Mouse (Mus musculus): Measurements from ENCODE around the gene Mypn. TPM values are rescaled to one million over a fixed set of nuclear protein-coding genes. Genes with fewer than 3 reads are reported as not detected.

Mypn gene
- polyA plus RNA-seq, 1 experiment from 2014 or later = 3.8 TPM

- no peaks in the 10 kb centered on the region for H3K27me3 ChIP-seq (ENCODE audit: control insufficient read depth, insufficient read depth, low read length)
- no peaks in the 10 kb centered on the region for H3K4me1 ChIP-seq (ENCODE audit: control insufficient read depth, insufficient read depth, low read length)
- H3K4me2 ChIP-seq = no peak overlapping the region
- no peak for ATAC-seq (replicated peaks; ENCODE audit: insufficient number of reproducible peaks, low FRiP score, low TSS enrichment)
- no peak overlapping the region for H3K9ac ChIP-seq (ENCODE audit: low read depth, low read length)
- no peak overlapping the region for H3K27ac ChIP-seq (ENCODE audit: low read depth, low read length)
- 88% methylated on average over 8 of the region's 8 CpGs for WGBS (ENCODE audit: insufficient replicate concordance)
- H3K36me3 ChIP-seq (ENCODE audit: control insufficient read depth, insufficient read depth, low read length) = no peaks in the 10 kb centered on the region
- H3K4me3 ChIP-seq (ENCODE audit: low read depth, low read length) = no peak overlapping the region
- no peaks in the 10 kb centered on the region for H3K9me3 ChIP-seq (replicated peaks; ENCODE audit: control insufficient read depth, low read length)
Observed at GRCm38 (mm10) chr10:63123141-63123540, 80.6 kb downstream of the Mypn start.

DNA sequence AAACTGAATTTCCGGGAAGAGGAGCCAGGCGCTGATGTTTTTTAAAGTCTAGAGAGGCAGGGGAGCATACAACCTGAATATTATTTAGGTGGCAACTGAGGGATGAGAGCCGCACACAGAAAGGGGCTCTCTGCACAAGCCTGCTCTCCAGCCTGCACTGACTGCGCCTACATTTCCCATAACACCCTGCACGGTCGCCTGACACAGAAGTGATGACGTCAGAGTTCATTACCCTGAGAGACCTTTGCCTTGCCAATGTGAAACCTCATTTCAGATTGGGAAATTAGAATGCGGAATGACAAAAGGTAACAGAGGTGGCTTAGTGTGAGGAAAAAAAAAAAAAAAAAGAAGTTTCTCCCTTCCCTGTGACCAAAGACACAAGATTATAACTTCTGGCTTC is 81.2 kb downstream of the Mypn start:
- H3K9me3 ChIP-seq (replicated peaks; ENCODE audit: control insufficient read depth, low read length) = no peaks in the 10 kb centered on the region
- no peak overlapping the region for H3K27ac ChIP-seq (ENCODE audit: low read depth, low read length)
- H3K9ac ChIP-seq (ENCODE audit: low read depth, low read length) = no peak overlapping the region
- ATAC-seq (replicated peaks; ENCODE audit: insufficient number of reproducible peaks, low FRiP score, low TSS enrichment) = no peak
- no peaks in the 10 kb centered on the region for H3K27me3 ChIP-seq (ENCODE audit: control insufficient read depth, insufficient read depth, low read length)
- 36% methylated on average over 8 of the region's 8 CpGs for WGBS (ENCODE audit: insufficient replicate concordance)
- no peak overlapping the region for H3K4me2 ChIP-seq
- no peaks in the 10 kb centered on the region for H3K4me1 ChIP-seq (ENCODE audit: control insufficient read depth, insufficient read depth, low read length)
- no peaks in the 10 kb centered on the region for H3K36me3 ChIP-seq (ENCODE audit: control insufficient read depth, insufficient read depth, low read length)
- H3K4me3 ChIP-seq (ENCODE audit: low read depth, low read length) = no peak overlapping the region

DNA sequence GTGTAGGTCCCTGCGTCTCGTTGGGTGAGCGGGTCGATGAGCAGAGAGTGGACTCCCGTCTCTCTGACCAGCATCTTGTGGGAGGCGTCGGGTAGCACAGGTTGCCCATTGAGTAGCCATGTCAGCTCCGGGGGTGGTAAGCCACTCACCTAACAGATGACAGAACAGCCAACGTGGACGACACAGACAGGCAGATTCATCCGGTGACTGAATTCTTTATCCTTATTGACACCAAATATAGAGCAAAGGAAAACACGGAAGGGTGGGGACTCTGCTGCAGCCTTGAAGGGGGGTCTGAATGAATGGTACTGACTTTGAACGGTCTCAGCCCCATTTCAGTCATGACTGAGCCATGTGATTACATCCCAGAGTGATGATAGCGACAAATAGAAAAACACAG is 81.8 kb downstream of the Mypn start:
- no peak for ATAC-seq (replicated peaks; ENCODE audit: insufficient number of reproducible peaks, low FRiP score, low TSS enrichment)
- H3K9me3 ChIP-seq (replicated peaks; ENCODE audit: control insufficient read depth, low read length) = no peaks in the 10 kb centered on the region
- H3K4me2 ChIP-seq = no peak overlapping the region
- H3K27me3 ChIP-seq (ENCODE audit: control insufficient read depth, insufficient read depth, low read length) = no peaks in the 10 kb centered on the region
- no peak overlapping the region for H3K27ac ChIP-seq (ENCODE audit: low read depth, low read length)
- no peak overlapping the region for H3K4me3 ChIP-seq (ENCODE audit: low read depth, low read length)
- 83% methylated on average over 14 of the region's 14 CpGs for WGBS (ENCODE audit: insufficient replicate concordance)
- H3K36me3 ChIP-seq (ENCODE audit: control insufficient read depth, insufficient read depth, low read length) = no peaks in the 10 kb centered on the region
- no peaks in the 10 kb centered on the region for H3K4me1 ChIP-seq (ENCODE audit: control insufficient read depth, insufficient read depth, low read length)
- no peak overlapping the region for H3K9ac ChIP-seq (ENCODE audit: low read depth, low read length)

DNA sequence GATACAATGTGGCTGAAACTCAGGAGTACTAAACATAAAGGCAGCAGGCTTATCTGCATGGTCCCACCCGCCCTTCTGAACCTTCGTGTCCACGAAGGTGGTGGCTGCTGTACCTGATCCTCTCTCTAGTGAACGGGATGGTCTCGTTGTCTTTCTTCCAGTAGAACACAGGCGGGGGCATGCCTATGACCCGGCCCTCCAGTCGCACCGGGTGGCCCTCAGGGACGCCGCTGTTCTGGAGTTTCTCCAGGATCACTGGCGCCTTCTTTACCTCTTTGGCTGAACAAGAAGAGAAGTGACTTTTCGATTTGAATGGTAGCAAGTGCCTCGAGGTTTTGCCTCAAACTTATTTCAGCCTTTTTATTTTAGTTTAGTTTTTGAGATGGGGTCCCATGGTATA is 83.8 kb downstream of the Mypn start:
- H3K9ac ChIP-seq (ENCODE audit: low read depth, low read length) = no peak overlapping the region
- 70% methylated on average over 14 of the region's 14 CpGs for WGBS (ENCODE audit: insufficient replicate concordance)
- ATAC-seq (replicated peaks; ENCODE audit: insufficient number of reproducible peaks, low FRiP score, low TSS enrichment) = no peak

DNA sequence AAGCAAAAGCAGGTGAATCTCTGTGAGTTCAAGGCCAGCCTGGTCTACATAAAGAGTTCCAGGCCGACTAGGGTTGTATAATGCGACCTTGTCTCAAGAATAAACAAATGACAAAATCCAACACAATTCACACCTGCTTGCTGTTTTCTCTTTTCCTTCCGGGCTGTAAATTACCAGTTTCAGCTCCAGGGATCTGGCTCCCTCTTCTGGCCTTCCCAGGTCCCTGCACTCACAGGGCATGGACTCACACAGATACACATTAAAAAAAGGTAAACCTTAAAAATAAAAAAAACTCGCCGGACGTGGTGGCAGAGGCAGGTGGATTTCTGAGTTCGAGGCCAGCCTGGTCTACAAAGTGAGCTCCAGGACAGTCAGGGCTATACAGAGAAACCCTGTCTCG is 86.2 kb downstream of the Mypn start:
- H3K4me2 ChIP-seq = no peak overlapping the region
- H3K9ac ChIP-seq (ENCODE audit: low read depth, low read length) = no peak overlapping the region
- H3K27me3 ChIP-seq (ENCODE audit: control insufficient read depth, insufficient read depth, low read length) = no peaks in the 10 kb centered on the region
- H3K4me3 ChIP-seq (ENCODE audit: low read depth, low read length) = no peak overlapping the region
- no peaks in the 10 kb centered on the region for H3K4me1 ChIP-seq (ENCODE audit: control insufficient read depth, insufficient read depth, low read length)
- no peak overlapping the region for H3K27ac ChIP-seq (ENCODE audit: low read depth, low read length)
- H3K9me3 ChIP-seq (replicated peaks; ENCODE audit: control insufficient read depth, low read length) = no peaks in the 10 kb centered on the region
- 89% methylated on average over 8 of the region's 8 CpGs for WGBS (ENCODE audit: insufficient replicate concordance)
- H3K36me3 ChIP-seq (ENCODE audit: control insufficient read depth, insufficient read depth, low read length) = no peaks in the 10 kb centered on the region
- ATAC-seq (replicated peaks; ENCODE audit: insufficient number of reproducible peaks, low FRiP score, low TSS enrichment) = no peak

More for the DNA sequence above, 83.8 kb downstream of the Mypn start:
- no peak overlapping the region for H3K4me3 ChIP-seq (ENCODE audit: low read depth, low read length)
- no peaks in the 10 kb centered on the region for H3K27me3 ChIP-seq (ENCODE audit: control insufficient read depth, insufficient read depth, low read length)
- no peak overlapping the region for H3K4me2 ChIP-seq
- no peak overlapping the region for H3K27ac ChIP-seq (ENCODE audit: low read depth, low read length)
- no peaks in the 10 kb centered on the region for H3K9me3 ChIP-seq (replicated peaks; ENCODE audit: control insufficient read depth, low read length)
- H3K4me1 ChIP-seq (ENCODE audit: control insufficient read depth, insufficient read depth, low read length) = no peaks in the 10 kb centered on the region
- no peaks in the 10 kb centered on the region for H3K36me3 ChIP-seq (ENCODE audit: control insufficient read depth, insufficient read depth, low read length)

DNA sequence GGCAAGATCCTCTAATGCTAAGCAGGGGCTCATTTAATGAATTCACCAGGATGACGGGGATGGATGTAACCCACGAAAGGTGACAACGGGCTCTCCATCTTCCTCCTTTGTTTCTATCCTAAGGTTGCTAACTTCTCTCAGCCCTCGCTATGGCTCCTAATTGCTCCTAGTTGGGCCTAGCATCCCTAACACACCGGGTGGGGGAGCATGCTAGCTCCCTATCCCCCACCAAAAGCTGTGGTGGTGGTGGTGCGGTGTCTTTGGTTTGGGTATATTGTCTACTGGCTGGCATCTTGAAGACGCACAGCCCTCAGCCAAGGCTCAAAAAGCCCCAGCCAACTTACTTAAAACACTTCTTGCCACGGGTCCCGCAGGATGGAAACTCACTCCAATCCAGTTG is 87.4 kb downstream of the Mypn start:
- no peak for ATAC-seq (replicated peaks; ENCODE audit: insufficient number of reproducible peaks, low FRiP score, low TSS enrichment)
- 87% methylated on average over 9 of the region's 9 CpGs for WGBS (ENCODE audit: insufficient replicate concordance)

DNA sequence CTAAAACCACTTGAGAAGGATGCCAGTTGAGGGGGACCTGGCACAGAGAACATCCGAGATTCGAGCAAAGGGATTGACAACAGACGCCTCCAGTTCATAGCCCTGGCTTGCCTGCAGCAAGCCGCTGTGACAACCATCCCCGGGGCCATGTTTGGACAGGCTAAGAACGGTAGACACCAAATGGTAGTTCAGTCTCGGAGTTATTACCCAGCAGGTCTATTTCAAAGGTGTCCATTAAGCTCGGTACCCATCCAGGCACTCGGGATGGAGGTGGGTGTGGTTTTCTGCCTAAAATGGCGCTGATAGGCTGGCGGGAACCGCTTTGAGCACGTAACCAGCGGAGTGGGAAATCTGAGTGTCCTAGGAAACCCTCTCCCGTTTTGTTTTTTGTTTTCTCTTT is 87.9 kb downstream of the Mypn start:
- no peak overlapping the region for H3K9ac ChIP-seq (ENCODE audit: low read depth, low read length)
- H3K4me1 ChIP-seq (ENCODE audit: control insufficient read depth, insufficient read depth, low read length) = no peaks in the 10 kb centered on the region
- no peak overlapping the region for H3K27ac ChIP-seq (ENCODE audit: low read depth, low read length)
- ATAC-seq (replicated peaks; ENCODE audit: insufficient number of reproducible peaks, low FRiP score, low TSS enrichment) = no peak
- H3K4me2 ChIP-seq = no peak overlapping the region
- no peaks in the 10 kb centered on the region for H3K9me3 ChIP-seq (replicated peaks; ENCODE audit: control insufficient read depth, low read length)
- H3K27me3 ChIP-seq (ENCODE audit: control insufficient read depth, insufficient read depth, low read length) = no peaks in the 10 kb centered on the region
- H3K4me3 ChIP-seq (ENCODE audit: low read depth, low read length) = no peak overlapping the region
- WGBS (ENCODE audit: insufficient replicate concordance) = 86% methylated on average over 15 of the region's 15 CpGs
- H3K36me3 ChIP-seq (ENCODE audit: control insufficient read depth, insufficient read depth, low read length) = no peaks in the 10 kb centered on the region

More for the DNA sequence above, 87.4 kb downstream of the Mypn start:
- H3K36me3 ChIP-seq (ENCODE audit: control insufficient read depth, insufficient read depth, low read length) = no peaks in the 10 kb centered on the region
- H3K9me3 ChIP-seq (replicated peaks; ENCODE audit: control insufficient read depth, low read length) = no peaks in the 10 kb centered on the region
- H3K4me2 ChIP-seq = no peak overlapping the region
- no peak overlapping the region for H3K9ac ChIP-seq (ENCODE audit: low read depth, low read length)
- no peak overlapping the region for H3K27ac ChIP-seq (ENCODE audit: low read depth, low read length)
- H3K4me3 ChIP-seq (ENCODE audit: low read depth, low read length) = no peak overlapping the region
- no peaks in the 10 kb centered on the region for H3K27me3 ChIP-seq (ENCODE audit: control insufficient read depth, insufficient read depth, low read length)
- H3K4me1 ChIP-seq (ENCODE audit: control insufficient read depth, insufficient read depth, low read length) = no peaks in the 10 kb centered on the region

- no peak for ATAC-seq (replicated peaks; ENCODE audit: insufficient number of reproducible peaks, low FRiP score, low TSS enrichment)
Observed at GRCm38 (mm10) chr10:63113716-63114360, 89.9 kb downstream of the Mypn start.

GRCm38 (mm10) chr10:63113027-63113604 is 90.6 kb downstream of the Mypn start:
- no peak for ATAC-seq (replicated peaks; ENCODE audit: insufficient number of reproducible peaks, low FRiP score, low TSS enrichment)
- H3K9me3 ChIP-seq (replicated peaks; ENCODE audit: control insufficient read depth, low read length) = no peaks in the 10 kb centered on the region
- no peak overlapping the region for H3K4me2 ChIP-seq
- H3K27ac ChIP-seq (ENCODE audit: low read depth, low read length) = no peak overlapping the region
- no peaks in the 10 kb centered on the region for H3K27me3 ChIP-seq (ENCODE audit: control insufficient read depth, insufficient read depth, low read length)
- H3K9ac ChIP-seq (ENCODE audit: low read depth, low read length) = no peak overlapping the region
- H3K4me3 ChIP-seq (ENCODE audit: low read depth, low read length) = no peak overlapping the region
- H3K36me3 ChIP-seq (ENCODE audit: control insufficient read depth, insufficient read depth, low read length) = no peaks in the 10 kb centered on the region
- no peaks in the 10 kb centered on the region for H3K4me1 ChIP-seq (ENCODE audit: control insufficient read depth, insufficient read depth, low read length)
- 67% methylated on average over 5 of the region's 5 CpGs for WGBS (ENCODE audit: insufficient replicate concordance)

More at GRCm38 (mm10) chr10:63113716-63114360, 89.9 kb downstream of the Mypn start:
- Histone ChIP-seq H3K36me3 (ENCODE audit: control insufficient read depth, insufficient read depth, low read length) (no peaks in the 10 kb centered on the region), H3K4me2 (no peak overlapping the region), H3K4me1 (ENCODE audit: control insufficient read depth, insufficient read depth, low read length) (no peaks in the 10 kb centered on the region), H3K27ac (ENCODE audit: low read depth, low read length) (no peak overlapping the region), H3K27me3 (ENCODE audit: control insufficient read depth, insufficient read depth, low read length) (no peaks in the 10 kb centered on the region), H3K9ac (ENCODE audit: low read depth, low read length) (no peak overlapping the region), H3K9me3 (replicated peaks; ENCODE audit: control insufficient read depth, low read length) (no peaks in the 10 kb centered on the region), H3K4me3 (ENCODE audit: low read depth, low read length) (no peak overlapping the region)
- 81% methylated on average over 6 of the region's 6 CpGs for WGBS (ENCODE audit: insufficient replicate concordance)

Measured in heart, embryonic 11.5 days (tissue).